Mouse (Mus musculus) lung, adult 2 months (tissue): ENCODE data around the gene Wfdc6b.

Source experiments
- CTCF ChIP-seq: fragments of 200-500 bp; IDR thresholded peaks from 2 replicates; pipeline ENCODE4 v1.5.1; 2011; ENCODE audit warnings: mild to moderate bottlenecking, low read length, control low read depth; ENCODE audit not compliant: insufficient read depth
- POLR2A ChIP-seq: fragments of 200-500 bp; IDR thresholded peaks from 2 replicates; pipeline ENCODE4 v1.6.1; 2011; ENCODE audit warnings: low read depth, mild to moderate bottlenecking, control low read depth, low read length, borderline replicate concordance; ENCODE audit errors: extremely low read depth

DNA sequence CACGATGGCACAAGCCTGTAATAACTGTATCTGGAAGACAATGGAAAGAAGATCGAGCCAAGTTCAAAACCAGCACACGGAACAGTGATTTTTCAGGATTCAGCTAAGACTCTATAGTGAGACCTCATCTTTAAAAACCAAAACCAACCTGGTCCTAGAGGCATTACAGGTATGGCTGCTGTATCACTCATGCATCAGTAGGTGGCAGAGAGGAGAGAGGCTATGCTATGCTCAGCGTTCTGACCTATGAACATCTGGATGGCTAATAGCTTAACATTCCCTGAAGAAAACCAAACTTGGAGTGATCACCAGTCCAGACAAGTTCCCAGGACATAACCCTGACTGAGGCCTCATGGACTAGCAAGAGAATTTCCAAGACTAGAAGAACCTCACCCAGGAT is 8.5 kb downstream of the Wfdc6b start:
- no peak for TF ChIP-seq CTCF
- TF ChIP-seq POLR2A, result no peak
